Mouse (Mus musculus) adrenal gland, postnatal 36 days (tissue): ENCODE measurements at regions not wholly inside any gene's neighbourhood (a gene's known extent, or its start where the extent isn't known, plus 50 kb on each side); places are given as distances from the start of the nearest gene placed in this dataset.

ENCODE experiments used
- DNase-seq, 2 experiments: peaks; one replicate each; pipeline ENCODE4 v3.0.0; 2021; ENCODE audit warnings: mixed read lengths in 1 of 2

- DNase-seq, result no peak
These were observed 240.1 kb upstream of the Emcn start for GRCm38 (mm10) chr3:137100627-137101404.

DNA sequence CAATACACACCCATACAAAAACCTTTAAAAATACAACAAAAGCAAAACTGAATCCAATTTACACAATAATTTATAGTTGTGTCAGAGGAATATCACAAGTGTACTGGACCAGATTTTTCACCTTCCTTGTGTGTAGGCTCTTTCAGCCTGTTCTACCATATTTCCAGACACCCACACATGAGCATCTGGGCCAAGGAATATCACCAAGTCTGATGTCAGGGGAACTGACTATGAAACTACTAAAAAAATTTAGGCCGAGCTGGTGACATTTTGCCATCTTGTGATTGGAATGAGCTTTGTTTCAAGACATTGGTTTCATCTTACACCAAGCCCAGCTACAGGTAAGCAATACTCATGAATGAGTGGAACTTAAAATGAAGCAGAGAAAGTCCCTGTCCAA lies 234.9 kb upstream of the Emcn start:
- no peak for DNase-seq

- no peak for DNase-seq
These were observed 232.7 kb upstream of the Emcn start for GRCm38 (mm10) chr3:137108197-137108596.

GRCm38 (mm10) chr3:137109786-137110185 lies 231.1 kb upstream of the Emcn start:
- DNase-seq, result no peak

- no peak for DNase-seq
These were observed 230.4 kb upstream of the Emcn start for GRCm38 (mm10) chr3:137110485-137110884.

- no peak for DNase-seq
These were observed 210.9 kb upstream of the Emcn start for GRCm38 (mm10) chr3:137129967-137130366.

DNA sequence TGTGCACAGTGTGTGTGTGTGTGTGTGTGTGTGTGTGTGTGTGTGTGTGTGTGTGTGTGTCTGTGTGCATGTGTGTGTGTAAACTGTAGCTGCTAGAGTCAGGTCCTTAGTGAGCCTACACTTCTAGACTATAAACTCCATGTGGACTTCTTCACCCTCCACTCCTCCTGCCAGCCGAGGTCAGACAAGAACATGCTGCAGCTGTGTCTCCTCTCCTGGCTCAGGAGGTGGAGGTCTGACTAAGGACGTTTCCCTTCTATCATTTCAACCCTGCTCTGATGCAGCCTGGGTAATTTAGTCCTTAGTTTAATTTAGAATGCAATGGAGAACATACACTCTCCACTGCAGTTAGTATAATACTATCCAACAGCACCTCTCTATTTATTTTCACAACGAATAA lies 198.8 kb upstream of the Emcn start:
- DNase-seq, result no peak

DNA sequence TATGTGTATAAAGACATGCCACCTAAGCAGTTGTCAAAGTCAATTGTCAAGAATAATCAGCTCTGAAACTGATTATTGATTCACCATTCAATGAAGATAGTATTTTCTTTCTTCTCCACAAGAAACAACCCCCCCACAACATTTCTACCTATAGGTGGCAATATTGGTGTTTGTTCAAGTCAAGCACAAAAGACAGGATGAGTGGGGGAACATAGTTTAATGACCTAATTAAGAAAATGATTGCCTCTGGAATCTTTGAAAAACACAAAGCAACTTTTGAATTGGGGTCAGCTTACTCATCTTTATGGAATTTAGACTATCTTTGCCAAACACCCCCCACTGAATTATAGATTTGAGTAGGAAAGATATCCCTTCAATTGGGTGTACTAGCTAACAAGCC lies 194.8 kb upstream of the Emcn start:
- no peak for DNase-seq

- no peak for DNase-seq
These were observed 193.5 kb upstream of the Emcn start for GRCm38 (mm10) chr3:137147405-137147804.

- peak; percentile 51 to 60 for DNase-seq
These were observed 190.4 kb upstream of the Emcn start for GRCm38 (mm10) chr3:137150414-137151010.

- no peak for DNase-seq
These were observed 189.4 kb upstream of the Emcn start for GRCm38 (mm10) chr3:137151431-137151830.

DNA sequence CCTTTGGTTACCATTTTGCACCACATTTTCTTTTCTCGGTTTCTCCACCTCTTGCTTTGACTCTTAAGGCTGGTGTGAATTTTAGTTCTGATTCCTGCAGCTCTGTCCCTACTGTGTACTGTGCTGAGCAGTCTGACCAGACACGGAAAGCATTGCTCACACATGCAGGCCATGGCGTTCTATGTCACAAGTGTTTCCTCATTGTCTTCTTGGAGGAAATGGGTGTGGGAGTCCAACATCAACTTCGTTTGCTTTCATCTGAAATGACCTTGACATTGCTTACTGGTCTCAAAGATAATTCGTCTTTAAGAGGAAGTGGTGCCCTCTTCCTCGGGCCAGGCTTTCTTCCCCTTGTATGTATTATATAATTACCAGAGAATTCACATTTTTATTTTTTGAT lies 187.6 kb upstream of the Emcn start:
- peak; percentile 3 for DNase-seq

GRCm38 (mm10) chr3:137154200-137155042 lies 186.4 kb upstream of the Emcn start:
- no peak for DNase-seq

- no peak for DNase-seq
These were observed 185.8 kb upstream of the Emcn start for GRCm38 (mm10) chr3:137155043-137155404.

- no peak for DNase-seq
These were observed 184.5 kb upstream of the Emcn start for GRCm38 (mm10) chr3:137156250-137156975.

DNA sequence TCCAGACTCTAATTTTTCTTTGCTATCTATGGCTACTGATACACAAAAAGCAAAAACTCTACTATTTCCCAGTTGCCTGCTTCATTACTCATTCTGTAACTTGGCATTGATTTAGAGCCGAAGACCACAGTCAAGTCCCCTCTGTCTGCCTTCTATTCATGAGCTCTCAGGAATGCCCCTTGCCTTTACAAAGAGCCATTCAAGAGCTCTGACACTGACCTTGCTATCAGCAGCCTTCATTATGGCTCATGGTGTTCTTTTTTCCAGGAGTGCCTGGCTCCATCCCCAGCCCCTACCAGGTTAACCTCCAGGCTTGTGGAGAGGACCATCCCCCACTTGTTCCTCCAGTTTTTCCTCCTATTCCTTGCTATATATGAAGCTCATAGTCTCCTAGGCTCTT lies 151.8 kb upstream of the Emcn start:
- no peak for DNase-seq

DNA sequence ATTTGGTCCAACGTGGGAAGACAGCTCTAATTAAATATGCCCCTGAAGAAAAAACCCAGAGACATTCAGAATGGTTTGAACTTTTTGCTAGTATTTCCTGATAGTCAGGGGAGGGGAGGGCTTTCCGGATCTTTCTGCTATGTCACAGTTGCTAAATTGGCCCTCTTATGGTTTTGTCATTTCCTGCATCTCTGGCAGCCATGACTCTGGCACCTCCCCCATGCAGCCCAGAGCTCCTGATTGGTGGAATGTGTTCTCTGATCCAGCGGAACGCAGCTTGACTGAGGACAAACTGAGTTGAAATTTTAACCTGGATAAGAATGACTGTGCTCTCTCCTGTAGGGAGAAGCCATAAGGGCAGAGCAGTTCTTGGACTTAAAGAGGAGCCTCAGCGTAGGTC lies 150.4 kb upstream of the Emcn start:
- DNase-seq, result no peak

DNA sequence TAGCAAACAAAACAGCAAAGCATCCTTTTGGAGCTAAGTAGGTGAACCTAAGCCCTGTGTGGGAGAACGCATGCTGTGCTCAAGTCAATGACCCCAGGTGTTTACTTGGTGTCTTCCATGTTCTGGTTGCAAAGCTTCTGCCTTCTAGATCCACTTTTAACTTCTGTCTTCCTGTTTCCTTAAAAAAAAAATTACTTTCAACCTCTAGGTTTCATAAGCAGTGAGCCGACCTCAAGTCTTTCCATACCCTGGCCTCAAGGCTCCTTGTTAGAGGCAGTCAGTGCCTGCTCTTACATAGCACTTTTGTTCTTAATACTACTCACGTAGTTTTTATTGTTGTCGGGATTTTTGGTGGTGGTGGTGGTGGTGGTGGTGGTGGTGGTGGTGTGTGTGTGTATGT lies 149.9 kb upstream of the Emcn start:
- DNase-seq, result no peak

DNA sequence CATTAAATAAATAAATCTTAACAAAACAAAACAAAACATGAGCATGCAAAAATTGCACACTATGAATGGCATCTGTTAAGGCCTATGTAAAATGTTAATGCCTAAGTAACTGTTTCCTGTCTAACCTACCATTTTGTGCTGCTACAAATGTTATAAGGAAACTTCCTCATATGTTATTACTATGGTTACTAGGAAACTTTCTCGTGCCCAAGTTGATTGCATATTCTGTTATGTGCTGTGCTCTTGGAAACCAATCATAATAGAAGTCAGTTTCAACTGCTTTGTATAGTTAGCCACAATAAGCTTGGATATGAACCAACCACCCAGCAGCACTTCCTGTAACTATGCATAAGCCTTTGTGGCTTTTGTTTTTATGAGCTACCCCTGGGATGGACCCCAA lies 147.0 kb upstream of the Emcn start:
- DNase-seq, result no peak

GRCm38 (mm10) chr3:137211667-137212066 lies 129.2 kb upstream of the Emcn start:
- no peak for DNase-seq

- DNase-seq, result no peak
These were observed 124.8 kb upstream of the Emcn start for GRCm38 (mm10) chr3:137216036-137216435.

DNA sequence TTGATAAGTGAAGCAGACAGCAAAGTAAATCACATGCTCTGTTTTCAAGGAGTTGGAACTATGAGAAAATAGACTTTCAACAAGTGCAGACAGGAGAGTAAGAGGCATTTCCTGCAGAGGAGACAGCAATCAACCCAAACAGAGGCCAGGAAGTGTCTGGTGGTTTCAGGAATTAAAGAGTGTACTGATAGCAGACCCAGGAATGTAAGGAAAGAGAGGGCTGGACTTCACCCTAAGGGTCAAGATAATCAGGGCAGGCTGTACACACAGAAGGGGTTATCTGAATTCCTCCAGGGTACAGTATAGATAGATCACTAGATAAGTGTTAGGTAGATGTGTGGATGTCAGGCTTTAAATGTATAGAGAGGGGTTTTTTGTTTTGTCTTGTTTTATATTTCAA lies 123.6 kb upstream of the Emcn start:
- DNase-seq, result no peak

- DNase-seq, result no peak
These were observed 122.9 kb upstream of the Emcn start for GRCm38 (mm10) chr3:137217926-137218325.
